Mouse (Mus musculus): ENCODE results near the gene Prkcd. TPM values are rescaled to one million over a fixed set of nuclear protein-coding genes. Genes with fewer than 3 reads are reported as not detected.

Prkcd gene
- polyA plus RNA-seq, 1 experiment from 2014 or later, result 54.0 TPM

DNA sequence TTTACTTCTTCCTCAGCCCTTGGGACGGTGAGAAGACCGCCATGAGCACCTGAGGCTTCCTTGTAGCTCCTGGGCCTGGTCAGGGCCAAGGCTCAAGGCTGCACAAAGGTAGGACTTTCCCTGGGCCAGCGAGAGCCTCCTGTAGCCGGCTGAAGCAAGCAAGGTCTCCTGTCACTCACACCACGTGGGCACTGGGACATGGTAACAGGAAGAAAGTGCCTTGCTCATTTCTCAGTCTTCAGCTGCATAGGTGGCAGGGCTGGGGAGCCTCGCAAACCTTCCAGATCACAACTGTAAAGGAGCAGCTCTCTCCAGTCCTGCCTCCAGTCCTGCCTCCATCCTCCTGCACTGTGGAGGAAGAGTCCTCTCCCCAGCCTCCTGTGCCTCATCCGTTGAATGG, 50.2 kb downstream of the Prkcd start:
- Histone ChIP-seq H3K9me3 (ENCODE audit: low read depth, low read length) (no peaks in the 10 kb centered on the region), H3K4me2 (no peak overlapping the region), H3K4me3 (ENCODE audit: low read depth, low read length) (no peak overlapping the region), H3K9ac (no peak overlapping the region), H3K27ac (ENCODE audit: low read depth) (no peak overlapping the region), H3K4me1 (ENCODE audit: insufficient read depth) (no peaks in the 10 kb centered on the region), H3K36me3 (ENCODE audit: insufficient read depth) (peaks cover 50% of the 10 kb centered on the region), H3K27me3 (ENCODE audit: insufficient read depth, low read length) (no peaks in the 10 kb centered on the region)
- DNase-seq, result no peak
- WGBS, result 64% methylated on average over 7 of the region's 7 CpGs
- TF ChIP-seq CTCF (IDR thresholded peaks at IDR 0.05; ENCODE audit: low read depth), result no peak
- 0 out of 2 replicates have a peak, but pooled peaks have one; percentile 12 for ATAC-seq (ENCODE audit: insufficient read depth)

GRCm38 (mm10) chr14:30573983-30574584, 51.9 kb downstream of the Prkcd start:
- WGBS, result 63% methylated on average over 6 of the region's 6 CpGs

DNA sequence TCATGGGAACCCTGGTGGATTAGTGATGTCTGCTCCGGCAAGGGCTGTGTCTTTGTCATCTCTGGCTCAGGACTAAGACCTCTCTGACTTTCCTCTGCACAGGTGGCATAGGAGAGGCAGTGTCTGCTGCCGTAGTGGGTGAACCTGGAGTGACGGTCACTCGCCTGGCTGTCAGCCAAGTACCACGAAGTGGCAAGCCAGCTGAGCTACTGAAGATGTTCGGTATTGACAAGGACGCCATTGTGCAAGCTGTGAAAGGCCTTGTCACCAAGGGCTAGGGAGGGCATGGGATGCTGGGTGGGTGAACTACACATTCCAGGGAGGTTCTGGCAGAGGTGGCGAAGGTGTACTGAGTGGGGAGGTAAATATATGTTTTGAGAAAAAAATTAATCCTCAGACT, 52.8 kb downstream of the Prkcd start:
- no peak overlapping the region for H3K27ac ChIP-seq (ENCODE audit: low read depth)
- no peaks in the 10 kb centered on the region for H3K4me1 ChIP-seq (ENCODE audit: insufficient read depth)
- H3K4me2 ChIP-seq, result no peak overlapping the region
- no peak for ATAC-seq (ENCODE audit: insufficient read depth)
- DNase-seq, result no peak
- no peaks in the 10 kb centered on the region for H3K9me3 ChIP-seq (ENCODE audit: low read depth, low read length)
- H3K27me3 ChIP-seq (ENCODE audit: insufficient read depth, low read length), result no peaks in the 10 kb centered on the region
- peaks cover 75% of the 10 kb centered on the region for H3K36me3 ChIP-seq (ENCODE audit: insufficient read depth)
- H3K4me3 ChIP-seq (ENCODE audit: low read depth, low read length), result no peak overlapping the region
- no peak overlapping the region for H3K9ac ChIP-seq
- 47% methylated on average over 8 of the region's 8 CpGs for WGBS
- no peak for TF ChIP-seq CTCF (IDR thresholded peaks at IDR 0.05; ENCODE audit: low read depth)

More at GRCm38 (mm10) chr14:30573983-30574584, 51.9 kb downstream of the Prkcd start:
- peaks cover 67% of the 10 kb centered on the region for H3K36me3 ChIP-seq (ENCODE audit: insufficient read depth)
- peak; percentile 97 for TF ChIP-seq CTCF (IDR thresholded peaks at IDR 0.05; ENCODE audit: low read depth)
- H3K4me1 ChIP-seq (ENCODE audit: insufficient read depth), result no peaks in the 10 kb centered on the region
- no peaks in the 10 kb centered on the region for H3K27me3 ChIP-seq (ENCODE audit: insufficient read depth, low read length)
- H3K4me2 ChIP-seq, result no peak overlapping the region
- H3K27ac ChIP-seq (ENCODE audit: low read depth), result no peak overlapping the region
- no peak overlapping the region for H3K9ac ChIP-seq
- no peak overlapping the region for H3K4me3 ChIP-seq (ENCODE audit: low read depth, low read length)
- DNase-seq (peak; percentile 94), ATAC-seq (ENCODE audit: insufficient read depth) (peak; percentile 35; the same call in 1 of the 2 replicates)
- no peaks in the 10 kb centered on the region for H3K9me3 ChIP-seq (ENCODE audit: low read depth, low read length)

- peaks cover 85% of the 10 kb centered on the region for H3K36me3 ChIP-seq (ENCODE audit: insufficient read depth)
- no peak for TF ChIP-seq CTCF (IDR thresholded peaks at IDR 0.05; ENCODE audit: low read depth)
- no peak for ATAC-seq (ENCODE audit: insufficient read depth)
- no peak overlapping the region for H3K4me2 ChIP-seq
- no peaks in the 10 kb centered on the region for H3K27me3 ChIP-seq (ENCODE audit: insufficient read depth, low read length)
- H3K9me3 ChIP-seq (ENCODE audit: low read depth, low read length), result no peaks in the 10 kb centered on the region
- H3K4me1 ChIP-seq (ENCODE audit: insufficient read depth), result no peaks in the 10 kb centered on the region
- no peak overlapping the region for H3K27ac ChIP-seq (ENCODE audit: low read depth)
- no peak overlapping the region for H3K9ac ChIP-seq
- H3K4me3 ChIP-seq (ENCODE audit: low read depth, low read length), result no peak overlapping the region
- WGBS, result 75% methylated on average over 10 of the region's 10 CpGs
- no peak for DNase-seq
These were observed 53.8 kb downstream of the Prkcd start for GRCm38 (mm10) chr14:30572253-30572652.

GRCm38 (mm10) chr14:30570303-30570702, 55.7 kb downstream of the Prkcd start:
- Histone ChIP-seq H3K27me3 (ENCODE audit: insufficient read depth, low read length) (no peaks in the 10 kb centered on the region), H3K4me2 (no peak overlapping the region), H3K4me1 (ENCODE audit: insufficient read depth) (no peaks in the 10 kb centered on the region), H3K36me3 (ENCODE audit: insufficient read depth) (peaks cover 97% of the 10 kb centered on the region), H3K9me3 (ENCODE audit: low read depth, low read length) (no peaks in the 10 kb centered on the region), H3K9ac (no peak overlapping the region), H3K4me3 (ENCODE audit: low read depth, low read length) (no peak overlapping the region), H3K27ac (ENCODE audit: low read depth) (no peak overlapping the region)
- no peak for ATAC-seq (ENCODE audit: insufficient read depth)
- no peak for DNase-seq
- 74% methylated on average over 9 of the region's 9 CpGs for WGBS
- TF ChIP-seq CTCF (IDR thresholded peaks at IDR 0.05; ENCODE audit: low read depth), result no peak

GRCm38 (mm10) chr14:30568016-30568415, 58.0 kb downstream of the Prkcd start:
- ATAC-seq (ENCODE audit: insufficient read depth) (no peak), DNase-seq (no peak)
- Histone ChIP-seq H3K27me3 (ENCODE audit: insufficient read depth, low read length) (no peaks in the 10 kb centered on the region), H3K27ac (ENCODE audit: low read depth) (no peak overlapping the region), H3K4me1 (ENCODE audit: insufficient read depth) (no peaks in the 10 kb centered on the region), H3K36me3 (ENCODE audit: insufficient read depth) (peaks cover 100% of the 10 kb centered on the region), H3K4me3 (ENCODE audit: low read depth, low read length) (no peak overlapping the region), H3K9ac (no peak overlapping the region), H3K4me2 (no peak overlapping the region), H3K9me3 (ENCODE audit: low read depth, low read length) (no peaks in the 10 kb centered on the region)
- TF ChIP-seq CTCF (IDR thresholded peaks at IDR 0.05; ENCODE audit: low read depth), result no peak
- WGBS, result 83% methylated on average over 9 of the region's 9 CpGs

DNA sequence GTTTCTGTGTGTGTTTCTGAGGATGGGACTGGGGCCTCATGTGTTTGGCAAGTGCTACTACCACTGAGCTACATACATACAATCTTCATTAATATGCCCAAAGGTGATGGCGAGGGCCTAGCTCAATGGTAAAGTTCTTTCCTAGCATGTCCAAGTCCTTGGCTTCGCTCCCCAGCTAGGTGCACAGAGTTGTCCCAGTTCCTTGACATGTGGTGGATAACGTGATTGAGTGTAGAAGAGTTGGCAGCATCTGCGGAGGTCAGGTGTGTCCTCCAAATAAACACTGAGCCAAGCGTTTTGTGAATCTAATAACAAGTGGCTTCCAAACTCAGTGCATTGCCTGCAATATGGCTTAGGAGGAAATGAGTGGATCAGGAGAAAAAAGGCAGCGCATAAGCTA, 59.7 kb downstream of the Prkcd start:
- TF ChIP-seq CTCF (IDR thresholded peaks at IDR 0.05; ENCODE audit: low read depth), result no peak
- ATAC-seq (ENCODE audit: insufficient read depth), result no peak
- no peak overlapping the region for H3K9ac ChIP-seq
- H3K4me2 ChIP-seq, result no peak overlapping the region
- WGBS, result 80% methylated on average over 6 of the region's 6 CpGs
- H3K4me3 ChIP-seq (ENCODE audit: low read depth, low read length), result no peak overlapping the region
- DNase-seq, result no peak
- peaks cover 95% of the 10 kb centered on the region for H3K36me3 ChIP-seq (ENCODE audit: insufficient read depth)
- H3K27ac ChIP-seq (ENCODE audit: low read depth), result no peak overlapping the region
- no peaks in the 10 kb centered on the region for H3K27me3 ChIP-seq (ENCODE audit: insufficient read depth, low read length)
- H3K9me3 ChIP-seq (ENCODE audit: low read depth, low read length), result no peaks in the 10 kb centered on the region
- H3K4me1 ChIP-seq (ENCODE audit: insufficient read depth), result no peaks in the 10 kb centered on the region
